Mouse (Mus musculus): ENCODE measurements around the gene Olfr889.
"Not testable (repeated sequence)": the region's sequence is repeated elsewhere in the genome, so short reads cannot be mapped to it uniquely, and the experiment has no call there.

Gene Olfr889

DNA sequence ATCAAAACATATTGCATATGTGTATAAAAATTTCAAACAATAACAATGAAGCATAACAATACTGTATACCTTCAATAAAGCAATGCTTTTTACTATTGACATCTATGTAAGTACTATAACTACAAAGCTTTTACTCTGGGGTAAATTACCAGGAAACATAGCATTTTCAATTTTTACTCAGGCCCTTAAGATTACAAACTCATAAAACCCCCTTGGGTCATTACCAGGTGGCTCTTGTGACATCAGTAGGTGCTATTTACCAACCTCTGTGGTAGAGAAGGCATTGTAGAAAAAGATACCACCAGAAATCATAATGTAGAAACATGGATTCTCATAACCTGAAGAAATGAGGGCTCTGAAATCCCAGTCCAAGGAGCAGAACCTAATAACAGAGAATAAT lies at the start of gene Olfr889:
Olfr889 (plus strand) TSS at position 301 of the 400 bp plus-strand sequence.
- no peak for DNase-seq (ENCODE audit: low read depth)

DNA sequence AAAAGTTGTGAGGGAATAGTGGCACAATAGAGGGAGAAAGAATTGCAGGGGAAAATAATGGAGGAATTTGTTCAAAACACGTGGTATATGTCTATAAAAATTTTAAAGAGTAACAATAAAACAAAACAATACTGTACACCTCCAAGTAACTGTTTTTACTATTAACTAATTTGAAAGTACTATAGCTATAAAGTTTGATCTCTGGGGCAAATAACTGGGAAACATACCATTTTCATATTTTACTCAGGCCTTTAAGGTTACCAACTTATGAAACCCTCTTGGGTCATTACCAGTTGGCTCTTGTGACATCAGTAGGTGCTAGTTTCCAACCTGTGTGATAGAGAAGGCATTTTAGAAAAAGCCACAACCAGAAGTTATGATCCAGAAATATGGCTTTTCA lies 31.2 kb upstream of the Olfr889 start, which contains the start of gene Olfr887:
Olfr887 (plus strand) TSS at position 301 of the 400 bp plus-strand sequence.
- no peak for DNase-seq (ENCODE audit: low read depth)

DNA sequence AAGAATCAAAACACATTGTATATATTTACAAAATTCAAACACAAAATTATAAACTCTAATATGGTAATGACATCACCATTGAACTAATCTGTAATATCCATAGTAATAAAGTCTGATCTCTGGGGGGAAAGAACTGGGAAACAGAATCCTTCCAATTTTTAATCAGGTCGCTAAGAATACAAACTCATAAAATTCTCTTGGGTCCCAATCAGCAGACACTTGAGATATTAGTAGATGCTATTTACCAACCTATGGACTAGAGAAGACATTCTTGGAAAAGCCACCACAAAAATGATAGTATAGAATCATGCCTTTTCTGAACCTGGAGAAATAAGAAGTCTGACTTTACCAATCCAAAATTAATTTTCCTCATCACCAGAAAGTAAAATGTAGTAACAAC lies 7.2 kb upstream of the Olfr889 start, which contains the start of gene Olfr888:
Olfr888 (plus strand) TSS at position 301 of the 400 bp plus-strand sequence.
- no peak for DNase-seq (ENCODE audit: low read depth)

DNA sequence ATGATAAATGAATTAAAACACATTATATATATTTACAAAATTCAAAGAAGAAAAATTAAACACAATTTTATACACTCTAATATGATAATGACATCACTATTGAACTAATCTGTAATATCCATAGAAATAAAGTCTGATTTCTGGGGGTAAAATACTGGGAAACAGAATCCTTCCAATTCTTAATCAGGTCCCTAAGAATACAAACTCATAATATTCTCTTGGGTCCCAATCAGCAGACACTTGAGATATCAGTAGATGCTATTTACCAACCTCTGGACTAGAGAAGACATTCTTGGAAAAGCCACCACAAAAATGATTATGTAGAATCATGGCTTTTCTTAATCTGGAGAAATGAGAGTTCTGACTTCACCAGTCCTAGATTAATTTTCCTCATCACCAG lies 27.2 kb downstream of the Olfr889 start, which contains the start of gene Olfr890:
Olfr890 (plus strand) TSS at position 301 of the 400 bp plus-strand sequence.
- no peak for DNase-seq (ENCODE audit: low read depth)

DNA sequence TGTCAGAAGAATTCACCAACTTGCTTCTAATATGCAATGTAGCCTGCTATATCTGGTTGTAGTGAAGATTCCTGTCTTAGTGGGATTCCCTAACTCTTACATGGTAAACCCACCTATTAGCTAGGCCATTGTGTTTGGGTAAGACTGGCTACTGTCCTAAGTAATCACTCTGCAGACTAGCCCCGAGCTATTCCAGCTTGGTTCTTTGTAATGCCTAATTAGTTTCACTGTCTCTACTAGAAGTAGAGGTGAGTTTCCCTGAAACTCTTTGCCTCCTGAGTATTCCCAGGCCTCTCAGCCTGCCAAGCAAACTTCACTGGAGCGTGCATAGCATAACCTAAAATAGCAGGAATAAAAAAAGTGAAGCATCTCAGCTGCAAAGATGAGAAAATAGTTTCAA lies 53.3 kb downstream of the Olfr889 start:
- not testable (repeated sequence) for DNase-seq (ENCODE audit: low read depth)

Data from NIH3T3 (cell line).